Mouse (Mus musculus) stomach, embryonic 15.5 days (tissue): ENCODE data around the gene Scp2. TPM values are rescaled to one million over a fixed set of nuclear protein-coding genes. Genes with fewer than 3 reads are reported as not detected.
A peak's percentile ranks its signal among the peaks of the same experiment; 100 is the strongest.

ENCODE experiments used
- ATAC-seq: fragments of 200-750 bp; cut with Nextera tagmentation; 2 replicates; pipeline ENCODE4 v1.8.0; 2017; ENCODE audit warnings: low read depth, moderate number of reproducible peaks, moderate TSS enrichment; ENCODE audit not compliant: insufficient read depth, low FRiP score
- H3K27ac ChIP-seq: fragments of 300-500 bp; sonication (generic); 2 replicates; pipeline ENCODE4 v1.5.1; 2015; ENCODE audit warnings: mild to moderate bottlenecking, inconsistent platforms
- H3K27me3 ChIP-seq: fragments of 300-500 bp; sonication (generic); replicated peaks from 2 replicates; pipeline ENCODE4 v1.6.1; 2015; ENCODE audit warnings: inconsistent platforms
- H3K36me3 ChIP-seq: fragments of 300-500 bp; sonication (generic); 2 replicates; pipeline ENCODE4 v1.6.1; 2015; ENCODE audit warnings: inconsistent platforms
- H3K4me1 ChIP-seq: fragments of 300-500 bp; sonication (generic); 2 replicates; pipeline ENCODE4 v1.6.1; 2015; ENCODE audit warnings: inconsistent platforms
- H3K4me2 ChIP-seq: fragments of 300-500 bp; sonication (generic); 2 replicates; pipeline ENCODE4 v1.6.1; 2015; ENCODE audit warnings: mild to moderate bottlenecking, inconsistent platforms
- H3K4me3 ChIP-seq: fragments of 300-500 bp; sonication (generic); replicated peaks from 2 replicates; pipeline ENCODE4 v1.5.1; 2015; ENCODE audit warnings: inconsistent platforms
- H3K9ac ChIP-seq: fragments of 300-500 bp; sonication (generic); 2 replicates; pipeline ENCODE4 v1.6.1; 2015; ENCODE audit warnings: inconsistent platforms
- H3K9me3 ChIP-seq: fragments of 300-500 bp; sonication (generic); 2 replicates; pipeline ENCODE4 v1.6.1; 2016; ENCODE audit warnings: inconsistent platforms
- WGBS: fragments of 180-500 bp; shearing (Covaris S2); methylation state at CpG from one replicate; pipeline ENCODE4 v1.1.7; 2015; 5-methylcytosine and 5-hydroxymethylcytosine counted together
- polyA plus RNA-seq: library from polyadenylated mRNA; unstranded; fragments of >200 nt; fragmentation: Nextera tagmentation; extraction: Ambion mirVana; gene quantifications from 2 replicates; pipeline ENCODE4 v1.2.1, GENCODE M21; 2015

Scp2 gene
- polyA plus RNA-seq, 1 experiment from 2014 or later, result 232 TPM

DNA sequence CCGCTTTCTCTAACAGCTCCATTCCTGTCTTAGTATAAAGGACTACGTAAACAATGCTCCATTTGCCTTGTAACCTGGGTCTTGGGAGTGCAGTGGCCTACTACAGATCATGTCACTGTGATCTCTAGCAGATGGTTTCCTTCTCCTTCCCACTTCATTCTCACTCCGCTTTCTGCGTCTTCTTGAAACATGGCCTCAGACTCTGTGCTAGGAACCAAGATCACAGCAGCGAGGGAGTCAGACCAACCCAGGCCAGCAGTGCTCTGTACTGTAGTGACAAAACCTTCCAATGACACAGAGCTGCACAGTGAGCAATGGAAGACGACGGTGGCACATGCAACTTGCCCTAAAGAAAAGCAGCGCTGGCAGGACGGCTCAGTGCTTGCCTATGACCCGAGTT lies 88.9 kb downstream of the Scp2 start:
- Histone ChIP-seq H3K27me3 (no peaks in the 10 kb centered on the region), H3K4me3 (no peak overlapping the region), H3K9ac (no peak overlapping the region), H3K4me1 (no peaks in the 10 kb centered on the region), H3K36me3 (peaks cover 13% of the 10 kb centered on the region; the same call in 1 of the 2 replicates), H3K27ac (no peak overlapping the region), H3K9me3 (no peaks in the 10 kb centered on the region), H3K4me2 (no peak overlapping the region)
- no peak for ATAC-seq
- WGBS, result 79% methylated on average over 10 of the region's 10 CpGs

GRCm38 (mm10) chr4:108052673-108053072 lies 92.1 kb downstream of the Scp2 start:
- H3K36me3 ChIP-seq, result peaks cover 13% of the 10 kb centered on the region; the same call in 1 of the 2 replicates
- ATAC-seq, result no peak
- 77% methylated on average over 8 of the region's 8 CpGs for WGBS

DNA sequence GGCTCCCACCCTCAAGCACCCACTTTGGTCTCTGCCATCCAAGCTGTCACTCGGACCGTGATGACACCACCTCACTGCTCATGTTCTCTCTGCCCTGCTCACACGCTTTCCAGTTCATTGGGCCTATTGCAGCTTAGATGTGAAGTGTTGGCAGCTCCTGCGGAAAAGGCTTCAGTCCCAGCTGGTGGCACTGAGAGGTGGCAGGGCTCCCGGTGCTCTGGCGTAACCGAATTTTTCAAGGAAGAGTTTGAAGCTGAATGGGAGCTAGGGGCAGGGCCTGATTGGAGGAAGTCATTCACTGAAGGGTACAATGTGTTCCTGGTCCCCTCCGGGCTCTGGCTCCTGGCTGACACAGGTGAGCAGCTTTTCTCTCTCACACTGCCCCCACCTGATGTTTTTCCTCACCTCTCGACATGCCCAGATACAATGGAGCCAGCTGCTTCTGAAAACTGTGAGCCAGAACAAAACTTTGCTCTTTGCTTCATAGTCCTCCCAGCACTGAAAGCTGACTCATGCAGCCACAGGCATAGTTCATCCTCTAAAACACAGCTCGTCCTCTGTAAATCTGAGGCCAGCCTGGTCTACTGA lies 93.0 kb downstream of the Scp2 start:
- WGBS, result 85% methylated on average over 10 of the region's 10 CpGs
- Histone ChIP-seq H3K4me3 (no peak overlapping the region), H3K27me3 (no peaks in the 10 kb centered on the region), H3K9me3 (no peaks in the 10 kb centered on the region), H3K4me1 (no peaks in the 10 kb centered on the region), H3K4me2 (no peak overlapping the region), H3K27ac (no peak overlapping the region), H3K9ac (no peak overlapping the region), H3K36me3 (peaks cover 17% of the 10 kb centered on the region; the same call in 1 of the 2 replicates)
- ATAC-seq, result no peak

More at GRCm38 (mm10) chr4:108052673-108053072, 92.1 kb downstream of the Scp2 start:
- Histone ChIP-seq H3K9me3 (no peaks in the 10 kb centered on the region), H3K4me3 (no peak overlapping the region), H3K27me3 (no peaks in the 10 kb centered on the region), H3K9ac (no peak overlapping the region), H3K27ac (no peak overlapping the region), H3K4me2 (no peak overlapping the region), H3K4me1 (no peaks in the 10 kb centered on the region)

- Histone ChIP-seq H3K27me3 (no peaks in the 10 kb centered on the region), H3K9me3 (no peaks in the 10 kb centered on the region), H3K4me3 (no peak overlapping the region), H3K27ac (no peak overlapping the region), H3K4me2 (no peak overlapping the region), H3K4me1 (no peaks in the 10 kb centered on the region), H3K9ac (no peak overlapping the region), H3K36me3 (peaks cover 7% of the 10 kb centered on the region; the same call in 1 of the 2 replicates)
- 86% methylated on average over 8 of the region's 8 CpGs for WGBS
- ATAC-seq, result no peak
Measured at GRCm38 (mm10) chr4:108046136-108046535, 98.7 kb downstream of the Scp2 start.

- 71% methylated on average over 19 of the region's 19 CpGs for WGBS
- no peak for ATAC-seq
- no peak overlapping the region for H3K27ac ChIP-seq
Measured at GRCm38 (mm10) chr4:108045136-108046107, 99.4 kb downstream of the Scp2 start.

GRCm38 (mm10) chr4:108037027-108037426 lies 107.8 kb downstream of the Scp2 start:
- H3K4me2 ChIP-seq, result no peak overlapping the region
- no peaks in the 10 kb centered on the region for H3K9me3 ChIP-seq
- no peak overlapping the region for H3K4me3 ChIP-seq
- H3K27ac ChIP-seq, result no peak overlapping the region
- WGBS, result 84% methylated on average over 8 of the region's 8 CpGs
- peaks cover 18% of the 10 kb centered on the region for H3K27me3 ChIP-seq
- ATAC-seq, result no peak
- H3K4me1 ChIP-seq, result 0 out of 2 replicates have a peak, but pooled peaks cover 3% of the 10 kb centered on the region
- H3K36me3 ChIP-seq, result no peaks in the 10 kb centered on the region
- no peak overlapping the region for H3K9ac ChIP-seq

More at GRCm38 (mm10) chr4:108045136-108046107, 99.4 kb downstream of the Scp2 start:
- Histone ChIP-seq H3K9ac (no peak overlapping the region), H3K4me2 (no peak overlapping the region), H3K9me3 (no peaks in the 10 kb centered on the region), H3K4me1 (no peaks in the 10 kb centered on the region), H3K4me3 (no peak overlapping the region), H3K27me3 (no peaks in the 10 kb centered on the region), H3K36me3 (peaks cover 7% of the 10 kb centered on the region; the same call in 1 of the 2 replicates)

- peaks cover 39% of the 10 kb centered on the region for H3K27me3 ChIP-seq
- no peak overlapping the region for H3K9ac ChIP-seq
- no peak for ATAC-seq
- H3K4me2 ChIP-seq, result no peak overlapping the region
- H3K4me1 ChIP-seq, result peaks cover 16% of the 10 kb centered on the region; the same call in 1 of the 2 replicates
- no peaks in the 10 kb centered on the region for H3K9me3 ChIP-seq
- WGBS, result 78% methylated on average over 8 of the region's 8 CpGs
- no peak overlapping the region for H3K27ac ChIP-seq
- no peaks in the 10 kb centered on the region for H3K36me3 ChIP-seq
- H3K4me3 ChIP-seq, result no peak overlapping the region
Measured at GRCm38 (mm10) chr4:108033041-108033764, 111.6 kb downstream of the Scp2 start.

DNA sequence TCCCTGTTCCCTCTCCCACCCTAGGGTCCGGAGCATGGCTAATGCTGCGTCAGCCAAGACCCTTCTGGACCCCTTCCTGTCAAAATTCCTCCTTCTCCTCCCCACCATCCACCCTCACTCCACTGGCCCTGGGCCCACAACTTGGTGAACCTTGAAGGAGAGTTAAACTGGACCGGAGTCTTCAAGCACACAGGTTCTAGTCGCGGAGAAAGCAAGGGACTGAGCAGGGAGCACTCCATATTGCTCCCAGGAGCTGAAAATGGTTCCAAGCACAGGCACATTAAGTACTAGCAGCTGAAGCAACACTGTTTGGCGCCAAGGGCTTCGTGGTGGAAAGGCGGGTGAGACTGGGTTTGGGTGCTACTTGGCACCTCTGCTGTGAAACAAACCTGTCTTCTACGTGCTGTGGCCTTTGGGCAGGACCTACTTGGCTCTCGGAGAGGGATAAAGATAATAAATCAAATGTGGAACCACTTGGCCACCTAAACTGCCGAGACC lies 112.4 kb downstream of the Scp2 start:
- peak overlapping the region; percentile 49 for H3K4me3 ChIP-seq
- 41% methylated on average over 11 of the region's 11 CpGs for WGBS
- H3K27me3 ChIP-seq, result peaks cover 39% of the 10 kb centered on the region
- H3K4me1 ChIP-seq, result peaks cover 16% of the 10 kb centered on the region; the same call in 1 of the 2 replicates
- peak overlapping the region; percentile 94 for H3K4me2 ChIP-seq
- no peak for ATAC-seq
- no peaks in the 10 kb centered on the region for H3K9me3 ChIP-seq
- no peak overlapping the region for H3K27ac ChIP-seq
- H3K36me3 ChIP-seq, result no peaks in the 10 kb centered on the region
- 0 out of 2 replicates have a peak overlapping the region, but pooled peaks have one; percentile 4 for H3K9ac ChIP-seq

DNA sequence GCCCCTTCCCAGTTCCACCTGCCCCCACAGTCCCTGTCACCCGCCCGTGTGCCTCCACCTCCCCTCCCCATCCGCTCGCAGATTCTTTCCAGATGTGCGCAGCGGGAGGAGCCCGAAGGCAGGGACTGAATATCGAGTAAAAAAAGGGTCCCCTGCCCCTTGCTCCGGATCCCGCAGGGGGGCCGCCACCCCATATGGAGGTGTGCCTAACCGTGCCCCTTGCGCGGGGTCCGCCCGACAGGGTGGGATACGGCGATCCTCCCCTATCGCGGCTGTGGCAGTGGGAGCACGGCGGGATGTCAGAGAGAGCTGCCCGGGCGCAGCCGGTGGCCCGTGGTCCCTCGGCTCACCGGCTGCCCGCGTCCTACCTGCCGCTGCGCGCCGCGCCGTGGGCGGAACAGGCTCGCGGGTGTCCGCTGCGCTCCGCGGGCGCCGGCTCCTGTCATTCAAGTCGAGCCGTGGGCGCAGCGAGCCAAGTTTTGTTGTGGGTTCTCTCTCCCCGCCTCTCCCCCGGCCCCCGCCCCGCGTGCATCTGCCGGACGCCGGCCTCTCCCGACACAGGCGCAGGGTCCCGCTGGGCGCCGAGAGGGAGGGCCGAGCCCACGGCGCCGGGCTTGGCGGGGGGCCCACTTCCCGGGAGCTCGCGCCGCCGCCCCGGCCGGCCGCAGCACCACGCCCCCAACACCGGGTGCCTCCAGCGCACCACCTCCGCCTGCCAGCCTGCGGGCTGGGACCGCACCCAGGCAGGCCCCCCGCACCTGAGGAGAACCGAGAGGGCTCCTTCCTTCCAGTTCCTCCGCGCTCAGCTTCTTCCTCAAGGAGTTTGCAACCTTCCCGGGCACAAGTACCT lies 113.1 kb downstream of the Scp2 start:
- Histone ChIP-seq H3K36me3 (no peaks in the 10 kb centered on the region), H3K27me3 (peaks cover 39% of the 10 kb centered on the region), H3K9me3 (no peaks in the 10 kb centered on the region), H3K27ac (no peak overlapping the region), H3K4me2 (peak overlapping the region; percentile 94), H3K4me3 (peak overlapping the region; percentile 49), H3K9ac (peak overlapping the region; percentile 4; the same call in 1 of the 2 replicates), H3K4me1 (peaks cover 16% of the 10 kb centered on the region; the same call in 1 of the 2 replicates)
- 1% methylated on average over 76 of the region's 86 CpGs for WGBS
- ATAC-seq, result peak; percentile 14; the same call in 1 of the 2 replicates

DNA sequence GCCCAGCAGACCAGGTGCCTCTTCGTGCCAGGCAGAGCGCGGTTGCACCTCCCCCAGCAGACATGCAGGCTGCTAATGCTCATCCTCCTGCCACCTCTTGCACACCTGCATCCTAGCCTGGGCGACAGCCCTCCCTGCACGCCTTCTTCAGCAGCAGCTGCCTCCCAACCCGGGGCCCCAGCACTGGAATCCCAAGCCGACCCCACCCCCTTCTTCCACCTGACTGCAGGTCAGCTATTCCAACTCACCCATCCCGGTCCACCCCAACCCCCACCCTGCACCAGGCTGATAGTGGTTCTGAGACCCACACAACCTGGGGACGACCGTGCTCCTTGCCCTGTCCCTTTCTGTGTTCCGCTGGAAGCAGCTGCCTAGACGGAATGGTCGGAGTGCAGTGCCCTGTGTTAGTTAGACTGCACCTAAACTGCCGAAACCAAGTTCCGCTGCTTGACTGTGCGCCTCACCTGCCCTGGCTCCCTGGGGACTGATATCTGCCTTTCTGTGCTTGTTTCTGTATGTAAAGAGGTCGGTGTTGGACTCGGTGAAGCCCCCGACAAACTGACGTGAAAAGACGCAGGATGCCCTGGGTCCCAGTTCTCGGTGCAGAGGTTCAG lies 113.8 kb downstream of the Scp2 start:
- Histone ChIP-seq H3K36me3 (no peaks in the 10 kb centered on the region), H3K27ac (no peak overlapping the region), H3K9me3 (no peaks in the 10 kb centered on the region), H3K27me3 (peaks cover 39% of the 10 kb centered on the region), H3K4me3 (peak overlapping the region; percentile 49), H3K9ac (0 out of 2 replicates have a peak overlapping the region, but pooled peaks have one; percentile 4), H3K4me1 (peaks cover 16% of the 10 kb centered on the region; the same call in 1 of the 2 replicates), H3K4me2 (peak overlapping the region; percentile 94)
- 7% methylated on average over 22 of the region's 22 CpGs for WGBS
- peak; percentile 11; the same call in 1 of the 2 replicates for ATAC-seq
